Mouse (Mus musculus) embryonic facial prominence, embryonic 15.5 days (tissue): ENCODE results near the gene Stab1. TPM values are rescaled to one million over a fixed set of nuclear protein-coding genes. Genes with fewer than 3 reads are reported as not detected.

Source experiments
- ATAC-seq: fragments of 200-750 bp; cut with Nextera tagmentation; 2 replicates; pipeline ENCODE4 v1.8.0; 2017; ENCODE audit warnings: low read depth, moderate TSS enrichment; ENCODE audit not compliant: insufficient number of reproducible peaks, low FRiP score, low TSS enrichment
- H3K27ac ChIP-seq: fragments of 300-500 bp; sonication (generic); replicated peaks from 2 replicates; pipeline ENCODE4 v1.5.1; 2015; ENCODE audit warnings: mild to moderate bottlenecking, inconsistent platforms
- H3K27me3 ChIP-seq: fragments of 300-500 bp; sonication (generic); 2 replicates; pipeline ENCODE4 v1.6.1; 2015; ENCODE audit warnings: inconsistent platforms
- H3K36me3 ChIP-seq: fragments of 300-500 bp; sonication (generic); 2 replicates; pipeline ENCODE4 v1.6.1; 2015; ENCODE audit warnings: mild to moderate bottlenecking, inconsistent platforms
- H3K4me1 ChIP-seq: fragments of 300-500 bp; sonication (generic); 2 replicates; pipeline ENCODE4 v1.6.1; 2015; ENCODE audit warnings: inconsistent platforms
- H3K4me2 ChIP-seq: fragments of 300-500 bp; sonication (generic); replicated peaks from 2 replicates; pipeline ENCODE4 v1.6.1; 2015; ENCODE audit warnings: mild to moderate bottlenecking, inconsistent platforms
- H3K4me3 ChIP-seq: fragments of 300-500 bp; sonication (generic); replicated peaks from 2 replicates; pipeline ENCODE4 v1.5.1; 2015; ENCODE audit warnings: mild to moderate bottlenecking, inconsistent platforms
- H3K9ac ChIP-seq: fragments of 300-500 bp; sonication (generic); 2 replicates; pipeline ENCODE4 v1.6.1; 2015; ENCODE audit warnings: inconsistent platforms
- H3K9me3 ChIP-seq: fragments of 300-500 bp; sonication (generic); replicated peaks from 2 replicates; pipeline ENCODE4 v1.6.1; 2016; ENCODE audit warnings: inconsistent platforms
- WGBS: fragments of 180-500 bp; shearing (Covaris S2); methylation state at CpG from one replicate; pipeline ENCODE4 v1.1.7; 2015; 5-methylcytosine and 5-hydroxymethylcytosine counted together
- polyA plus RNA-seq: library from polyadenylated mRNA; unstranded; fragments of >200 nt; fragmentation: Nextera tagmentation; extraction: Ambion mirVana; gene quantifications from 2 replicates; pipeline ENCODE4 v1.2.1, GENCODE M21; 2015

Gene Stab1
- polyA plus RNA-seq, 1 experiment from 2014 or later = 50.6 TPM

DNA sequence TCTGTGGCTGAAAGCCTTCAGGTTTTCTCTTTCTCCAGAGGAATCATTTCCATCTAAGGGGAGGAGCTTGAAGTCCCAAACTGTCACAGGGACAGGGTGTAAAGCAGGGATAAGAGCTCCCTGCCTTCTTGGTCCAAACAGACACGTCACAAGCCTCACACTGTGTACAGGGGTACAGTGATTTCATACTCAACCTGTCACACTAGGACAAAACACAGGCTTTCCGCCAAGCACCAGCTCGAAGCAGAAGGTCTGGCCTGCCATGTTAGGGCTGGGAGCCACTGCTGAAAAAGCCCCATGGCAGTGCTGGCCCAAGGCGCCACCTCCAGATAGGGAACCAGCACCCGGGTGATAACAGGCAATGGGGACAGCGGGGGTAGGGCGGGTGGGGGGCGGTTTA, 4.4 kb downstream of the Stab1 start:
- no peak for ATAC-seq
- Histone ChIP-seq H3K9me3 (no peaks in the 10 kb centered on the region), H3K4me3 (no peak overlapping the region), H3K27me3 (no peaks in the 10 kb centered on the region), H3K27ac (no peak overlapping the region), H3K4me1 (peaks cover 17% of the 10 kb centered on the region), H3K9ac (no peak overlapping the region), H3K4me2 (no peak overlapping the region), H3K36me3 (no peaks in the 10 kb centered on the region)
- WGBS = 78% methylated on average over 8 of the region's 8 CpGs

DNA sequence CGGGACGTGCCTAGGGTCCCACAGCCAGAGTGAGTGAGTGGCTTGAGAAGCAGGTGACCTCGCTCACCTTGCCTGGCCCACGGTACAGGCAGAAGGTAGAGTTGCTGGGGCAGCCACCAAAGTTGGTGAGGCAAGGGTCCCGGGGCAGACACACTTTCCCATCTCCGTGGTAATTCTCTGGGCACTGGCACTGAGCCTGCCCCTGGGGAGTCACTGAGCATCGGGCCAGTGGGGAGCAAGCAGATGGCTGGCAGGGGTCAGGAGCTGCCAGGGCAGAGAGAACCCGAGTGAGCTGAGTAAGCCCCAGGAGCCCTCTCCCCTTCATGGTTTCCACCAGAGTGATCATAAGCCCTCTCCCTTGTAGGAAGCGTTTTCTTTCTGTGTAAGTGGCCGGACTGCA, 6.8 kb downstream of the Stab1 start:
- Histone ChIP-seq H3K4me1 (peaks cover 13% of the 10 kb centered on the region), H3K4me2 (no peak overlapping the region), H3K27ac (no peak overlapping the region), H3K9ac (no peak overlapping the region), H3K4me3 (no peak overlapping the region), H3K9me3 (no peaks in the 10 kb centered on the region), H3K27me3 (no peaks in the 10 kb centered on the region), H3K36me3 (no peaks in the 10 kb centered on the region)
- 74% methylated on average over 10 of the region's 10 CpGs for WGBS
- ATAC-seq = no peak

- H3K27me3 ChIP-seq = no peaks in the 10 kb centered on the region
- no peak overlapping the region for H3K4me3 ChIP-seq
- H3K4me2 ChIP-seq = no peak overlapping the region
- H3K9me3 ChIP-seq = no peaks in the 10 kb centered on the region
- 85% methylated on average over 7 of the region's 7 CpGs for WGBS
- no peak for ATAC-seq
- no peak overlapping the region for H3K9ac ChIP-seq
- H3K4me1 ChIP-seq = peaks cover 8% of the 10 kb centered on the region
- H3K27ac ChIP-seq = no peak overlapping the region
- no peaks in the 10 kb centered on the region for H3K36me3 ChIP-seq
Measured at GRCm38 (mm10) chr14:31161191-31161590, 7.2 kb downstream of the Stab1 start.

GRCm38 (mm10) chr14:31160196-31161150, 8.0 kb downstream of the Stab1 start:
- Histone ChIP-seq H3K4me2 (no peak overlapping the region), H3K27me3 (no peaks in the 10 kb centered on the region), H3K27ac (no peak overlapping the region), H3K9ac (no peak overlapping the region), H3K4me1 (peaks cover 2% of the 10 kb centered on the region), H3K9me3 (no peaks in the 10 kb centered on the region), H3K4me3 (no peak overlapping the region), H3K36me3 (no peaks in the 10 kb centered on the region)
- ATAC-seq = no peak
- WGBS = 62% methylated on average over 27 of the region's 27 CpGs

- 90% methylated on average over 11 of the region's 11 CpGs for WGBS
Measured at GRCm38 (mm10) chr14:31145694-31146093, 22.7 kb downstream of the Stab1 start.

GRCm38 (mm10) chr14:31141011-31141410, 27.4 kb downstream of the Stab1 start:
- Histone ChIP-seq H3K4me2 (no peak overlapping the region), H3K4me1 (no peaks in the 10 kb centered on the region), H3K27me3 (no peaks in the 10 kb centered on the region), H3K4me3 (no peak overlapping the region), H3K9ac (no peak overlapping the region), H3K36me3 (peaks cover 54% of the 10 kb centered on the region), H3K27ac (no peak overlapping the region), H3K9me3 (no peaks in the 10 kb centered on the region)
- 93% methylated on average over 14 of the region's 14 CpGs for WGBS
- ATAC-seq = no peak

More at GRCm38 (mm10) chr14:31145694-31146093, 22.7 kb downstream of the Stab1 start:
- Histone ChIP-seq H3K4me2 (no peak overlapping the region), H3K4me1 (no peaks in the 10 kb centered on the region), H3K9ac (no peak overlapping the region), H3K36me3 (peaks cover 9% of the 10 kb centered on the region; the same call in 1 of the 2 replicates), H3K9me3 (no peaks in the 10 kb centered on the region), H3K27me3 (no peaks in the 10 kb centered on the region), H3K4me3 (no peak overlapping the region), H3K27ac (no peak overlapping the region)
- ATAC-seq = no peak

- WGBS = 90% methylated on average over 15 of the region's 15 CpGs
Measured at GRCm38 (mm10) chr14:31140141-31140540, 28.3 kb downstream of the Stab1 start.

GRCm38 (mm10) chr14:31139666-31140065, 28.8 kb downstream of the Stab1 start:
- no peak overlapping the region for H3K4me3 ChIP-seq
- ATAC-seq = no peak
- no peaks in the 10 kb centered on the region for H3K27me3 ChIP-seq
- 73% methylated on average over 12 of the region's 12 CpGs for WGBS
- no peaks in the 10 kb centered on the region for H3K9me3 ChIP-seq
- no peak overlapping the region for H3K9ac ChIP-seq
- peaks cover 9% of the 10 kb centered on the region for H3K4me1 ChIP-seq
- H3K4me2 ChIP-seq = no peak overlapping the region
- peaks cover 68% of the 10 kb centered on the region for H3K36me3 ChIP-seq
- H3K27ac ChIP-seq = no peak overlapping the region

More at GRCm38 (mm10) chr14:31140141-31140540, 28.3 kb downstream of the Stab1 start:
- Histone ChIP-seq H3K9me3 (no peaks in the 10 kb centered on the region), H3K27me3 (no peaks in the 10 kb centered on the region), H3K27ac (no peak overlapping the region), H3K4me2 (no peak overlapping the region), H3K9ac (no peak overlapping the region), H3K4me3 (no peak overlapping the region), H3K4me1 (peaks cover 4% of the 10 kb centered on the region), H3K36me3 (peaks cover 63% of the 10 kb centered on the region)
- ATAC-seq = no peak

DNA sequence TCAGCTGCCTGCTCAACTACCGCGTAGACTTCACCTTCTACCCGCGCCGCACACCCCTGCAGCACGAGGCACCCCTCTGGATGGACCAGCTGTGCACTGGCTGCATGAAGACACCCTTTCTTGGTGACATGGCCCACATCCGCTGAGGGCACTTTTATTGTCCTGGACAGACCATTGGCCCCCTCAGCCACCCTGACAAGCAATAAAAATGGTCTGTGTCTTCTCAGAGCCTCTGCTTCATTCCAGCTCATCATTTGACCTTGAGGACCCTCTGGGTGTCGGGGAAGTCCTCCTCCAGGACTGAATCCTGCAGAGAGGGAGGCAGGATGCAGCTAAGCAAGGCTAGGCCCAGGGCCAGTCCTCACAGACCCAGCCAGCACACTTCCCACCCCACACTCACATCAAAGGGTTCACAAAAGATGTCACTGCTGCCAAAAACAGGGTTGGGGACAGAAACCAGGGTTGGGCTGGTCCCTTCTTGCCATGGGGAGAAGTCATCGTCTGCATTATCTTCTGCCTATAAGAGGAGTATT, 29.5 kb downstream of the Stab1 start:
- WGBS = 92% methylated on average over 9 of the region's 9 CpGs
- peaks cover 16% of the 10 kb centered on the region for H3K4me1 ChIP-seq

GRCm38 (mm10) chr14:31138219-31138896, 30.1 kb downstream of the Stab1 start:
- H3K9me3 ChIP-seq = no peaks in the 10 kb centered on the region
- no peak for ATAC-seq
- no peak overlapping the region for H3K9ac ChIP-seq
- H3K4me2 ChIP-seq = no peak overlapping the region
- no peak overlapping the region; the same call in 1 of the 2 replicates for H3K27ac ChIP-seq
- H3K4me1 ChIP-seq = peaks cover 22% of the 10 kb centered on the region
- no peaks in the 10 kb centered on the region for H3K27me3 ChIP-seq
- H3K4me3 ChIP-seq = no peak overlapping the region
- WGBS = 86% methylated on average over 29 of the region's 35 CpGs
- peaks cover 69% of the 10 kb centered on the region for H3K36me3 ChIP-seq

More for the DNA sequence above, 29.5 kb downstream of the Stab1 start:
- ATAC-seq = no peak
- H3K27me3 ChIP-seq = no peaks in the 10 kb centered on the region
- H3K4me2 ChIP-seq = no peak overlapping the region
- H3K27ac ChIP-seq = no peak overlapping the region
- H3K36me3 ChIP-seq = peaks cover 69% of the 10 kb centered on the region
- no peaks in the 10 kb centered on the region for H3K9me3 ChIP-seq
- no peak overlapping the region for H3K9ac ChIP-seq
- H3K4me3 ChIP-seq = no peak overlapping the region

DNA sequence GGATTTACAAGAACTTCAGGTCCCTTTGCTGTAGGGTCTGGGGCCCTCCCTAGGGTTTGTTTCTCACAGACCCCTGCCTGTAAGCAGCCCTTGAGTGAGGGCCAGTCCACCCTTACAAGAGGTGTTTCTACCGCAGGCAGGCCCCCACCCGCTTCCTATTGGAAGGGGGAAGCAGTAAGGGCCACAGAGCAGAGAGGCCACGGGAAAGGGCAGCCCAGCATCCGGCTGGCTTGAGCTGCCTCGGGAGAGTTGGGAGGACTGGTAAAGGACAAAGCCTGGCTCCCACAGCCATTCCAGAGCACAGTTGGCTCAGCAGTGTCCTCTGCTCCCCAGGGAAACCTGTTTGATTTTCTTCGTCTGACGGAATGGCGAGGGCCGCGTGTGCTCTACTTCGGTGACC, 30.6 kb downstream of the Stab1 start:
- no peak overlapping the region for H3K4me2 ChIP-seq
- H3K9ac ChIP-seq = no peak overlapping the region
- no peak overlapping the region; the same call in 1 of the 2 replicates for H3K27ac ChIP-seq
- H3K4me1 ChIP-seq = peaks cover 28% of the 10 kb centered on the region
- ATAC-seq = no peak
- H3K9me3 ChIP-seq = no peaks in the 10 kb centered on the region
- H3K27me3 ChIP-seq = no peaks in the 10 kb centered on the region
- peaks cover 69% of the 10 kb centered on the region for H3K36me3 ChIP-seq
- no peak overlapping the region for H3K4me3 ChIP-seq
- WGBS = 83% methylated on average over 11 of the region's 11 CpGs
